Mouse (Mus musculus): ENCODE results near the gene Pbx1. TPM values are rescaled to one million over a fixed set of nuclear protein-coding genes. Genes with fewer than 3 reads are reported as not detected.
A peak's percentile ranks its signal among the peaks of the same experiment; 100 is the strongest.

Gene Pbx1
- polyA plus RNA-seq, 1 experiment: 141 TPM

GRCm38 (mm10) chr1:168423389-168423930, 8.6 kb downstream of the Pbx1 start:
- no peak for DNase-seq (ENCODE audit: low read depth)
- TF ChIP-seq CTCF (IDR thresholded peaks at IDR 0.05; ENCODE audit: borderline replicate concordance, extremely low read depth, insufficient read depth, insufficient read length) (no peak), POLR2A (IDR thresholded peaks at IDR 0.05; ENCODE audit: borderline replicate concordance, extremely low read depth, insufficient read depth, insufficient read length, poor library complexity, severe bottlenecking) (no peak)

- DNase-seq (ENCODE audit: low read depth): no peak
- TF ChIP-seq CTCF (IDR thresholded peaks at IDR 0.05; ENCODE audit: borderline replicate concordance, extremely low read depth, insufficient read depth, insufficient read length) (no peak), POLR2A (IDR thresholded peaks at IDR 0.05; ENCODE audit: borderline replicate concordance, extremely low read depth, insufficient read depth, insufficient read length, poor library complexity, severe bottlenecking) (no peak)
These were observed 13.2 kb downstream of the Pbx1 start for GRCm38 (mm10) chr1:168418903-168419302.

- TF ChIP-seq CTCF (IDR thresholded peaks at IDR 0.05; ENCODE audit: borderline replicate concordance, extremely low read depth, insufficient read depth, insufficient read length) (no peak), POLR2A (IDR thresholded peaks at IDR 0.05; ENCODE audit: borderline replicate concordance, extremely low read depth, insufficient read depth, insufficient read length, poor library complexity, severe bottlenecking) (no peak)
- peak; percentile 91 for DNase-seq (ENCODE audit: low read depth)
These were observed 14.4 kb downstream of the Pbx1 start for GRCm38 (mm10) chr1:168417626-168418025.

- TF ChIP-seq POLR2A (IDR thresholded peaks at IDR 0.05; ENCODE audit: borderline replicate concordance, extremely low read depth, insufficient read depth, insufficient read length, poor library complexity, severe bottlenecking) (no peak), CTCF (IDR thresholded peaks at IDR 0.05; ENCODE audit: borderline replicate concordance, extremely low read depth, insufficient read depth, insufficient read length) (no peak)
- DNase-seq (ENCODE audit: low read depth): peak; percentile 64
These were observed 15.2 kb downstream of the Pbx1 start for GRCm38 (mm10) chr1:168416729-168417437.

- peak; percentile 84 for DNase-seq (ENCODE audit: low read depth)
- TF ChIP-seq CTCF (IDR thresholded peaks at IDR 0.05; ENCODE audit: borderline replicate concordance, extremely low read depth, insufficient read depth, insufficient read length) (no peak), POLR2A (IDR thresholded peaks at IDR 0.05; ENCODE audit: borderline replicate concordance, extremely low read depth, insufficient read depth, insufficient read length, poor library complexity, severe bottlenecking) (no peak)
These were observed 21.5 kb downstream of the Pbx1 start for GRCm38 (mm10) chr1:168410611-168411010.

DNA sequence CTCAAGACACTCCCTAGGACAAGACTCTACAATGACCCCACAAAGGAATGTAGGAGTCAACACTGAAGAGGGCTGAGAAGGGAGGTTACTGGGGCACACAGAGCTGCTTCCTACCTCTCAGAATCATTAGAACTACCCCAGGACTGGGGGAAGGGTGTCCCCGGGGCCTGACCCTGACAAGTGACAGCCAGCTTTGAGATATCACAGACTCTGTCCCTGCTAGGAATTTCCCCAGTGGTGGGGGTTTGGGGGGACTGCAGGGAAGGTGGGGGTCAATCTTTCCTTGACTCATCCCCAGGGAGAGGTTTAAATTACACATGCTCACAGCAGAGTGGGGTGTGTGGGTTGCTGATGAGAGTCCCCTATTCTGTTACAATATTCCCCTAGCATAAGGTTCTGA, 22.0 kb downstream of the Pbx1 start:
- no peak for DNase-seq (ENCODE audit: low read depth)
- TF ChIP-seq CTCF (IDR thresholded peaks at IDR 0.05; ENCODE audit: borderline replicate concordance, extremely low read depth, insufficient read depth, insufficient read length) (no peak), POLR2A (IDR thresholded peaks at IDR 0.05; ENCODE audit: borderline replicate concordance, extremely low read depth, insufficient read depth, insufficient read length, poor library complexity, severe bottlenecking) (no peak)

DNA sequence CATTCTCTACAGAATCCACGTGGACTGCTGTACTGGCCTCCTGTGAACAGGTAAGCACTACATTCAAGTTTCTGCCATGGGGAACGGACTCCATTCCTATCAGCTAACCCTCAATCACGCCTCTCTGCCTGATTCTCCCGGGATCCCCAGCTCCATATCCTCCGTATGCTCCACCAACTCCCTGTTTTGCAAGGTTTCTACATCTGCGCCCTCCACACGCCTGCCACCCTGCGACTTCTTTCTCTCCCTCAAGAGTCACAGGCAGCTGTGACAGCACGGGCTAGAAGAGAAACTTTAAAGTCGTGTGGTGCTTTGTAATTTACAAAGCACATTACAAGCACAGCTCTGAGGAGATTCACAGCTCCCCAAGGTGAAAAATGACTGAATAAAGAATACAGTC, 23.3 kb downstream of the Pbx1 start:
- TF ChIP-seq POLR2A (IDR thresholded peaks at IDR 0.05; ENCODE audit: borderline replicate concordance, extremely low read depth, insufficient read depth, insufficient read length, poor library complexity, severe bottlenecking) (no peak), CTCF (IDR thresholded peaks at IDR 0.05; ENCODE audit: borderline replicate concordance, extremely low read depth, insufficient read depth, insufficient read length) (no peak)
- no peak for DNase-seq (ENCODE audit: low read depth)

GRCm38 (mm10) chr1:168407958-168408357, 24.1 kb downstream of the Pbx1 start:
- TF ChIP-seq CTCF (IDR thresholded peaks at IDR 0.05; ENCODE audit: borderline replicate concordance, extremely low read depth, insufficient read depth, insufficient read length) (no peak), POLR2A (IDR thresholded peaks at IDR 0.05; ENCODE audit: borderline replicate concordance, extremely low read depth, insufficient read depth, insufficient read length, poor library complexity, severe bottlenecking) (no peak)
- DNase-seq (ENCODE audit: low read depth): no peak

DNA sequence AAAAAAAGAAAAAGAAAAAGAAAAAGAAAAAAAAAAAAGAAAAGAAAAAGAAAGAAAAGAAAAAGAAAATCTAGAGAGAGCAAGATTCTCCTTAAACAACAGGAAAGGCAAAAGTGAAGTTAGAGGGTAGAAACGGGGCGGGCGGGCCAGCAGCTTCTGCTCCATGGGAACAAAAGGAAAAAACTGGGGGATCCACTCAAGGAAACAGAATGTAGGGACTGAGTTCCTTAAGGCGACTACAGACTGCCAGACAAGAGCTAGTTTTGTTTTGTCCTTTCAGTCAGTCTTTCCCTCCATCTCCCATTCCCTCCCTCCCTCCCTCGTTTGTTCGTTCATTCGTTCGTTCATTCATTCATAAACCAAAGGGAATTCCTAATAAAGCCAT, 25.8 kb downstream of the Pbx1 start:
- DNase-seq (ENCODE audit: low read depth): no peak
- TF ChIP-seq POLR2A (IDR thresholded peaks at IDR 0.05; ENCODE audit: borderline replicate concordance, extremely low read depth, insufficient read depth, insufficient read length, poor library complexity, severe bottlenecking) (no peak), CTCF (IDR thresholded peaks at IDR 0.05; ENCODE audit: borderline replicate concordance, extremely low read depth, insufficient read depth, insufficient read length) (no peak)

- no peak for DNase-seq (ENCODE audit: low read depth)
- TF ChIP-seq POLR2A (IDR thresholded peaks at IDR 0.05; ENCODE audit: borderline replicate concordance, extremely low read depth, insufficient read depth, insufficient read length, poor library complexity, severe bottlenecking) (no peak), CTCF (IDR thresholded peaks at IDR 0.05; ENCODE audit: borderline replicate concordance, extremely low read depth, insufficient read depth, insufficient read length) (no peak)
These were observed 26.3 kb downstream of the Pbx1 start for GRCm38 (mm10) chr1:168405645-168406290.

DNA sequence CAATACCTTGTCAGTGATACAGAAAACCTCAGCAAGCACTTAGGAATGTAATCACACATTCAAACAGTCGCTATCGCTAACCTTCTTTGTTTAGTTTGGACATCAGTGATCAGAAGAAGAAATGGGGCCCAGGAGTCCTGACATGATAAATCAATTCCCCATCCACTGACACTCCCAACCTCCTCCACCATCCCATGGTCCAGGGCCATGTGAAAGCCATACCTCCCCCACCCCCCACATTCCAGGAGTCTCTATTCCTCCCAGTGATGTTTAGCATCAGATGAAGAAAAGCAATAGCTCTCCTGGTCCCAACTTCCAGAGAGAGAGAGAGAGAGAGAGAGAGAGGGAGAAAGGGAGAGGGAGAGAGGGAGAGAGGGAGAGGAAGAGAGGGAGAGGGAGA, 28.5 kb downstream of the Pbx1 start:
- TF ChIP-seq CTCF (IDR thresholded peaks at IDR 0.05; ENCODE audit: borderline replicate concordance, extremely low read depth, insufficient read depth, insufficient read length) (no peak), POLR2A (IDR thresholded peaks at IDR 0.05; ENCODE audit: borderline replicate concordance, extremely low read depth, insufficient read depth, insufficient read length, poor library complexity, severe bottlenecking) (no peak)
- no peak for DNase-seq (ENCODE audit: low read depth)

Data from brain, embryonic 14.5 days (tissue).